Mouse (Mus musculus): Measurements from ENCODE around the gene Cfap65. TPM values are rescaled to one million over a fixed set of nuclear protein-coding genes. Genes with fewer than 3 reads are reported as not detected.

Gene Cfap65
- polyA plus RNA-seq, 1 experiment from 2014 or later: not detected

DNA sequence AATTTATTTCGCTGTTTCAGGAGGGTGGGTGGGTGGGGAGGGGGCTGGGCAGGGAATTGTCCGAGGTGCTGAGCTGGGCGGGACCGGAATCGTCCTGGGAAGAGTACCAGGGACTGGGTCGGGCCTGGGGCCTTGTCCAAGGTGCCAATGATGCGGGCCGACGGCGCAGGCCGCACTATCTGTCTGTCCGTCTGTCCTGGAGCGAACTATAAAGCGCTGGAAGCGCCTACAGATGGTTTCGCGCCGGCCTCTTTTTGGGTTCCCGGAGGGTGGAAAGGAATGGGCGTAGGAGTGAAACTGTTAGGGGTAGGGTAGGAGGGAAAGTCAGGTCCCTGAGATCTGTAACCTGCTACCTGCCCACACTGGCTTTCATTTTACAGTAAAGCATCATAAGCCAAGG lies 78.2 kb downstream of the Cfap65 start:
- H3K27ac ChIP-seq (ENCODE audit: low read depth): no peak overlapping the region
- H3K9me3 ChIP-seq (ENCODE audit: low read length): no peaks in the 10 kb centered on the region
- H3K4me3 ChIP-seq (ENCODE audit: low read depth, low read length): no peak overlapping the region
- H3K27me3 ChIP-seq (ENCODE audit: insufficient read depth, low read length): peaks cover 81% of the 10 kb centered on the region
- H3K4me2 ChIP-seq (ENCODE audit: low read depth, low read length): no peak overlapping the region
- TF ChIP-seq CTCF (IDR thresholded peaks at IDR 0.05; ENCODE audit: low read depth) (no peak), EP300 (IDR thresholded peaks at IDR 0.05; ENCODE audit: low read depth) (no peak)
- no peak overlapping the region for H3K9ac ChIP-seq (replicated peaks)
- H3K4me1 ChIP-seq (ENCODE audit: insufficient read depth): peaks cover 3% of the 10 kb centered on the region; the same call in 1 of the 2 replicates
- WGBS (ENCODE audit: insufficient replicate concordance): 7% methylated on average over 20 of the region's 20 CpGs
- DNase-seq (no peak), ATAC-seq (no peak)
- H3K36me3 ChIP-seq (replicated peaks; ENCODE audit: insufficient read depth, low read length): no peaks in the 10 kb centered on the region

DNA sequence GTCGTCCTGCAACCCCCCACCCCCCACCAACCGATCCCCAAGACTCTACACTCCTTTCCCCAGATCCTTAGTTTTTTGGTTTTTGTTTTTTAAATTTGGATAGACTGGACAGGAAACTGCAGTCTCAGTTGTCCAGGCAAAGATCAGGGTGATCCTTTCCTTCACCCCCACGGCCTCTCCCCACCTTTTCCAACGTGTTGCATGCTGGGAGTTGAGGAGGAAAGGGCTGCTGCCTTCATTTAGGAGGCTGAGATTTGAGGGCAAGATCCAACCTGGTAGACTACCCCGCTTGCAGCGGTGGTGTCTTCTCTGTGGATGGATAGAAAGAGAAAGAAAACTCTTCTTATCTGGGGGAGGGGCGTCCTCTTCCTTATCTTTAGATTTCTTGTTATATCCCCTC lies 78.6 kb downstream of the Cfap65 start:
- DNase-seq (no peak), ATAC-seq (no peak)
- TF ChIP-seq CTCF (IDR thresholded peaks at IDR 0.05; ENCODE audit: low read depth) (no peak), EP300 (IDR thresholded peaks at IDR 0.05; ENCODE audit: low read depth) (no peak)
- Histone ChIP-seq H3K27me3 (ENCODE audit: insufficient read depth, low read length) (peaks cover 85% of the 10 kb centered on the region), H3K9me3 (ENCODE audit: low read length) (no peaks in the 10 kb centered on the region), H3K9ac (replicated peaks) (no peak overlapping the region), H3K4me1 (ENCODE audit: insufficient read depth) (peaks cover 3% of the 10 kb centered on the region; the same call in 1 of the 2 replicates), H3K4me2 (ENCODE audit: low read depth, low read length) (no peak overlapping the region), H3K27ac (ENCODE audit: low read depth) (no peak overlapping the region), H3K4me3 (ENCODE audit: low read depth, low read length) (no peak overlapping the region), H3K36me3 (replicated peaks; ENCODE audit: insufficient read depth, low read length) (no peaks in the 10 kb centered on the region)
- 2% methylated on average over 7 of the region's 7 CpGs for WGBS (ENCODE audit: insufficient replicate concordance)

DNA sequence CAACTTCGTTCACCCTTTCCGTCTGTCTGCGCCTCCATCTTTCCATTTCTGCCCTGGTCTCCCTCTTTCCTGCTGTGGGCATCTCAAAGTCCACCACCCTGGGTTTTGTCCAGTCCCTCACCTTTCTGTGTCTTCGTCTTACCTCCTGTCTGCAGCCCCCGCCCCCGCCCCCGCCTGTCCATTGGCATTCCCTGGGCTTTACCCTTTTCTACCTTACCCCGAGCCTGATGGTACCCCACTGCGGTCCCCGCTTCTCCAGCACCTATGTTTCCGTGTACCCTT lies 79.0 kb downstream of the Cfap65 start:
- Histone ChIP-seq H3K4me1 (ENCODE audit: insufficient read depth) (peaks cover 3% of the 10 kb centered on the region; the same call in 1 of the 2 replicates), H3K27me3 (ENCODE audit: insufficient read depth, low read length) (peaks cover 88% of the 10 kb centered on the region), H3K9ac (replicated peaks) (no peak overlapping the region), H3K36me3 (replicated peaks; ENCODE audit: insufficient read depth, low read length) (no peaks in the 10 kb centered on the region), H3K9me3 (ENCODE audit: low read length) (no peaks in the 10 kb centered on the region), H3K27ac (ENCODE audit: low read depth) (no peak overlapping the region), H3K4me3 (ENCODE audit: low read depth, low read length) (no peak overlapping the region), H3K4me2 (ENCODE audit: low read depth, low read length) (no peak overlapping the region)
- ATAC-seq: no peak
- WGBS (ENCODE audit: insufficient replicate concordance): 5% methylated on average over 11 of the region's 11 CpGs
- DNase-seq: no peak
- TF ChIP-seq CTCF (IDR thresholded peaks at IDR 0.05; ENCODE audit: low read depth): no peak
- no peak for TF ChIP-seq EP300 (IDR thresholded peaks at IDR 0.05; ENCODE audit: low read depth)

DNA sequence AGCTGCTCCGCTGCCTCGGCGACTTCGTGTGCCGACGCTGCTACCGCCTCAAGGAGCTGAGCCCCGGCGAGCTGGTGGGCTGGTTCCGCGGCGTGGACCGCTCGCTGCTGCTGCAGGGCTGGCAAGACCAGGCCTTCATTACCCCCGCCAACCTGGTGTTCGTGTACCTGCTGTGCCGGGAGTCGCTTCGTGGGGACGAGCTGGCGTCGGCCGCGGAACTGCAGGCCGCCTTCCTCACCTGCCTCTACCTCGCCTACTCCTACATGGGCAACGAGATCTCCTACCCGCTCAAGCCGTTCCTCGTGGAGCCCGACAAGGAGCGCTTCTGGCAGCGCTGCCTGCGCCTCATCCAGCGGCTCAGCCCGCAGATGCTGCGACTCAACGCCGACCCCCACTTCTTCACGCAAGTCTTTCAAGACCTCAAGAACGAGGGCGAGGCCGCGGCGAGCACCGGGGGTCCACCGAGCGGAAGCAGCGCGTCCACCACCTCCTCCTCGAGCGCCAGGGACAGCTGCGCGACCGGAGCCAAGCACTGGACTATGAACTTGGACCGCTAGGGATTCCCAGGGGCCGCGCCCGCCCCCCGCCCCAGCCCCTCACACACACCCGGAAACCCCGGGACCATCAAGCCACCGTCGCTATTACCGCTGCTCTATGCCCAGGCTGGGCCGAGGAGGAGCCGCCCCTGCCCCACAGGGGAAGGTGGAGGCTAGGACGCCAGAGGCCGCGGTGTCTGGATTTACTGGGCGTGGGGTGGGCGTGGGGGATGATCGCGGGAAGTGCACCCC lies 79.6 kb downstream of the Cfap65 start:
- H3K9ac ChIP-seq (replicated peaks): no peak overlapping the region
- no peak overlapping the region for H3K27ac ChIP-seq (ENCODE audit: low read depth)
- ATAC-seq: no peak
- H3K4me1 ChIP-seq (ENCODE audit: insufficient read depth): peaks cover 3% of the 10 kb centered on the region; the same call in 1 of the 2 replicates
- peak overlapping the region; percentile 46 for H3K4me3 ChIP-seq (ENCODE audit: low read depth, low read length)
- H3K9me3 ChIP-seq (ENCODE audit: low read length): no peaks in the 10 kb centered on the region
- peak overlapping the region; percentile 75 for H3K4me2 ChIP-seq (ENCODE audit: low read depth, low read length)
- 2% methylated on average over 70 of the region's 74 CpGs for WGBS (ENCODE audit: insufficient replicate concordance)
- peaks cover 94% of the 10 kb centered on the region for H3K27me3 ChIP-seq (ENCODE audit: insufficient read depth, low read length)
- no peaks in the 10 kb centered on the region for H3K36me3 ChIP-seq (replicated peaks; ENCODE audit: insufficient read depth, low read length)
- no peak for TF ChIP-seq CTCF (IDR thresholded peaks at IDR 0.05; ENCODE audit: low read depth)
- TF ChIP-seq EP300 (IDR thresholded peaks at IDR 0.05; ENCODE audit: low read depth): no peak
- no peak for DNase-seq

DNA sequence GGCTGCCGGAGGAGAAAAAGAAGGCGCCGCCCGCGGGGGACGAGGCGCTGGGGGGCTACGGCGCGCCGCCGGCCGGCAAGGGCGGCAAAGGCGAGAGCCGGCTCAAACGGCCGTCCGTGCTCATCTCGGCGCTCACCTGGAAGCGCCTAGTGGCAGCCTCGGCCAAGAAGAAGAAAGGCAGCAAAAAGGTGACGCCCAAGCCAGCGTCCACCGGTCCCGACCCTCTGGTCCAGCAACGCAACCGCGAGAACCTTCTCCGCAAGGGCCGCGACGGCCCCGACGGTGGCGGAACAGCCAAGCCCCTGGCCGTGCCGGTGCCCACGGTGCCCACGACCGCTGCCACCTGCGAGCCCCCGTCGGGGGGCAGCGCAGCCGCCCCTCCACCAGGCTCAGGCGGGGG lies 80.2 kb downstream of the Cfap65 start:
- DNase-seq (no peak), ATAC-seq (no peak)
- Histone ChIP-seq H3K27me3 (ENCODE audit: insufficient read depth, low read length) (peaks cover 96% of the 10 kb centered on the region), H3K4me3 (ENCODE audit: low read depth, low read length) (peak overlapping the region; percentile 46), H3K9me3 (ENCODE audit: low read length) (no peaks in the 10 kb centered on the region), H3K27ac (ENCODE audit: low read depth) (no peak overlapping the region), H3K36me3 (replicated peaks; ENCODE audit: insufficient read depth, low read length) (no peaks in the 10 kb centered on the region), H3K4me1 (ENCODE audit: insufficient read depth) (peaks cover 3% of the 10 kb centered on the region; the same call in 1 of the 2 replicates), H3K4me2 (ENCODE audit: low read depth, low read length) (peak overlapping the region; percentile 75), H3K9ac (replicated peaks) (no peak overlapping the region)
- TF ChIP-seq EP300 (IDR thresholded peaks at IDR 0.05; ENCODE audit: low read depth) (no peak), CTCF (IDR thresholded peaks at IDR 0.05; ENCODE audit: low read depth) (no peak)
- 3% methylated on average over 43 of the region's 48 CpGs for WGBS (ENCODE audit: insufficient replicate concordance)

DNA sequence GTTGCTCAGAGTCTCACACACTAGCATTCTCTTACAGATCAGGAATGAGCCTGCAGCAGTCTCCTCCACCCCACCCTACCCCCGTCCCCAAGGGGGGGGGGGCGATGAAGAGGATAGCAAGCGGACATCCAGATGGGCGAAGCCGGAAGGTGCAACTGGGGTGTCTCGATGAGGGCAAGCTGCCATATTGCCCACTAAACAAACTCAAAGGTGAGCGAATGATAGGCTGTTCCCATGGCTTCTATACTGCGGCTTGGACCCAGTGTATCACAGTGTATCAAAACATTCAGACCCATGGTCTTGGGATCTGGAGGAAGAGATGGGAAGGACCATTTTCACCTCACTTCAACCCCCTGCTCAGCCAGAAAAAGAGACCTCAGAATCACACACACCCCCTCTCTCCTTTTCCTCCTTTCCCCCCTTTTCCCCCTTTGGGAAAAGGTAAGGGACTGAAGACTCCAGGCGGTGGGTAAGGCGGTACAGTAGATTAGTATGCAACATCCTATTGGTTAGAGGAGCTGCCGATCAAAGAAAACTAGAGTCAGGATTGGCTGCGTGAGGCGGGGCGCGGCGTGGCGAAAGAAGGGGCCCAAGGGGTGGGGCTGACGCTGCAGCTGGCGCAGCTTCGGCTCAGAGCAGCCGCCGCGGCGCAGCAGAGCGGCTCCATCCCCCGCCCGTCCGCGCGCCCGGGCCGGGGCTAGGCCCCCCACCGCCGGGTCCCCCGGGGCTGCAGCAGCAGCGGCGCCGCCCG lies 80.9 kb downstream of the Cfap65 start, which contains the start of gene Cdk5r2:
Cdk5r2 (plus strand) TSS at position 629 of the 751 bp plus-strand sequence.
- H3K9ac ChIP-seq (replicated peaks): no peak within 1 kb of the TSS
- H3K9me3 ChIP-seq (ENCODE audit: low read length): no peaks in the 10 kb centered on the region
- H3K36me3 ChIP-seq (replicated peaks; ENCODE audit: insufficient read depth, low read length): no peaks in the 10 kb centered on the region
- peaks cover 92% of the 10 kb centered on the region for H3K27me3 ChIP-seq (ENCODE audit: insufficient read depth, low read length)
- peak; percentile 75 for DNase-seq
- WGBS (ENCODE audit: insufficient replicate concordance): 4% methylated on average over 29 of the region's 39 CpGs
- H3K4me1 ChIP-seq (ENCODE audit: insufficient read depth): peaks cover 3% of the 10 kb centered on the region; the same call in 1 of the 2 replicates
- H3K27ac ChIP-seq (ENCODE audit: low read depth): no peak within 1 kb of the TSS
- peak; percentile 76 for ATAC-seq
- peak within 1 kb of the TSS; percentile 75 for H3K4me2 ChIP-seq (ENCODE audit: low read depth, low read length)
- peak within 1 kb of the TSS; percentile 46 for H3K4me3 ChIP-seq (ENCODE audit: low read depth, low read length)
- TF ChIP-seq CTCF (IDR thresholded peaks at IDR 0.05; ENCODE audit: low read depth) (no peak), EP300 (IDR thresholded peaks at IDR 0.05; ENCODE audit: low read depth) (no peak)

MicroRNAs encoded within 50 kb of the gene (microRNA counts, 519-probe panel; counts per million panel counts)
- 2,003 counts per million, percentile 17 among the panel's probes with 10 or more counts for microRNA mmu-miR-375

Small RNAs within 50 kb of the gene (microRNA-seq; reads per million reads assigned to microRNA genes)
- gene Mir375: 3,833 reads per million, percentile 85 among the genes with 10 or more reads in this experiment

Other genes starting within 250 kb of the Cfap65 start
- gene Cyp27a1, start 222.0 kb downstream of the Cfap65 start, polyA plus RNA-seq (2015; fragmentation: Nextera tagmentation; extraction: Ambion mirVana): 30.0 and 31.5 TPM in 2 replicates
- 0.04 and 0.11 TPM in 2 replicates for gene Prkag3, start 186.4 kb downstream of the Cfap65 start, polyA plus RNA-seq (2015; fragmentation: Nextera tagmentation; extraction: Ambion mirVana)
- 0.07 and 0.12 TPM in 2 replicates for gene Wnt6, start 163.7 kb downstream of the Cfap65 start, polyA plus RNA-seq (2015; fragmentation: Nextera tagmentation; extraction: Ambion mirVana)
- gene Wnt10a, start 144.1 kb downstream of the Cfap65 start, polyA plus RNA-seq (2015; fragmentation: Nextera tagmentation; extraction: Ambion mirVana): 0.09 and 0.18 TPM in 2 replicates
- not detected in 2 replicates for gene Cdk5r2, start 80.7 kb downstream of the Cfap65 start, polyA plus RNA-seq (2015; fragmentation: Nextera tagmentation; extraction: Ambion mirVana)
- 0.19 and 0.20 TPM in 2 replicates for gene Fev, start 50.2 kb downstream of the Cfap65 start, polyA plus RNA-seq (2015; fragmentation: Nextera tagmentation; extraction: Ambion mirVana)
- not detected in 2 replicates for gene Cryba2, start 42.5 kb downstream of the Cfap65 start, polyA plus RNA-seq (2015; fragmentation: Nextera tagmentation; extraction: Ambion mirVana)
- gene Ihh, start 16.1 kb upstream of the Cfap65 start, polyA plus RNA-seq (2015; fragmentation: Nextera tagmentation; extraction: Ambion mirVana): 1.1 TPM in 2 replicates
- gene Nhej1, start 189.6 kb upstream of the Cfap65 start, polyA plus RNA-seq (2015; fragmentation: Nextera tagmentation; extraction: Ambion mirVana): 3.0 and 3.5 TPM in 2 replicates
- gene Slc23a3, start 198.3 kb upstream of the Cfap65 start, polyA plus RNA-seq (2015; fragmentation: Nextera tagmentation; extraction: Ambion mirVana): 2.3 and 2.8 TPM in 2 replicates
- gene Cnppd1, start 207.1 kb upstream of the Cfap65 start, polyA plus RNA-seq (2015; fragmentation: Nextera tagmentation; extraction: Ambion mirVana): 43.8 and 47.4 TPM in 2 replicates
- gene Retreg2, start 207.2 kb upstream of the Cfap65 start, polyA plus RNA-seq (2015; fragmentation: Nextera tagmentation; extraction: Ambion mirVana): 51.2 and 54.9 TPM in 2 replicates
- 32.7 and 34.7 TPM in 2 replicates for gene Zfand2b, start 233.0 kb upstream of the Cfap65 start, polyA plus RNA-seq (2015; fragmentation: Nextera tagmentation; extraction: Ambion mirVana)
- gene Abcb6, start 244.8 kb upstream of the Cfap65 start, polyA plus RNA-seq (2015; fragmentation: Nextera tagmentation; extraction: Ambion mirVana): 38.1 and 41.5 TPM in 2 replicates